Mouse (Mus musculus) forebrain, embryonic 14.5 days (tissue): ENCODE measurements at regions not wholly inside any gene's neighbourhood (a gene's known extent, or its start where the extent isn't known, plus 50 kb on each side); places are given as distances from the start of the nearest gene placed in this dataset.

Experiments
- ATAC-seq: fragments of 200-750 bp; cut with Nextera tagmentation; 2 replicates; pipeline ENCODE4 v1.8.0; 2017; ENCODE audit warnings: mild to moderate bottlenecking, moderate library complexity
- DNase-seq: peaks from one replicate; pipeline ENCODE4 v3.0.0-alpha.2; 2015; ENCODE audit warnings: low spot score
- H3K27ac ChIP-seq: fragments of 300-500 bp; sonication (generic); 2 replicates; pipeline ENCODE4 v1.5.1; 2014; ENCODE audit warnings: low read depth, mild to moderate bottlenecking, control low read depth, low read length, moderate library complexity
- H3K27me3 ChIP-seq: fragments of 300-500 bp; sonication (generic); replicated peaks from 2 replicates; pipeline ENCODE4 v1.6.1; 2014; ENCODE audit warnings: low read length, control low read depth, mixed read lengths; ENCODE audit not compliant: control insufficient read depth, insufficient read depth
- H3K36me3 ChIP-seq: fragments of 300-500 bp; sonication (generic); 2 replicates; pipeline ENCODE4 v1.6.1; 2014; ENCODE audit warnings: low read length, control low read depth; ENCODE audit not compliant: control insufficient read depth, insufficient read depth
- H3K4me1 ChIP-seq: fragments of 300-500 bp; sonication (generic); 2 replicates; pipeline ENCODE4 v1.6.1; 2014; ENCODE audit warnings: antibody characterized with exemption, low read length, control low read depth; ENCODE audit not compliant: control insufficient read depth, insufficient read depth
- H3K4me2 ChIP-seq: fragments of 300-500 bp; sonication (generic); 2 replicates; pipeline ENCODE4 v1.6.1; 2014; ENCODE audit warnings: mild to moderate bottlenecking, control low read depth, low read length
- H3K4me3 ChIP-seq: fragments of 300-500 bp; sonication (generic); 2 replicates; pipeline ENCODE4 v1.5.1; 2014; ENCODE audit warnings: low read depth, low read length, control low read depth
- H3K9ac ChIP-seq: fragments of 300-500 bp; sonication (generic); 2 replicates; pipeline ENCODE4 v1.6.1; 2014; ENCODE audit warnings: mild to moderate bottlenecking, low read length, control low read depth, moderate library complexity
- H3K9me3 ChIP-seq: fragments of 300-500 bp; sonication (generic); replicated peaks from 2 replicates; pipeline ENCODE4 v1.6.1; 2016; ENCODE audit warnings: low read length, control low read depth, mixed read lengths; ENCODE audit not compliant: control insufficient read depth
- WGBS: fragments of 180-500 bp; shearing (Covaris S2); extraction: QIAGEN DNeasy Blood & Tissue Kit; methylation state at CpG from one replicate; pipeline ENCODE4 v1.1.7; 2014; 5-methylcytosine and 5-hydroxymethylcytosine counted together

DNA sequence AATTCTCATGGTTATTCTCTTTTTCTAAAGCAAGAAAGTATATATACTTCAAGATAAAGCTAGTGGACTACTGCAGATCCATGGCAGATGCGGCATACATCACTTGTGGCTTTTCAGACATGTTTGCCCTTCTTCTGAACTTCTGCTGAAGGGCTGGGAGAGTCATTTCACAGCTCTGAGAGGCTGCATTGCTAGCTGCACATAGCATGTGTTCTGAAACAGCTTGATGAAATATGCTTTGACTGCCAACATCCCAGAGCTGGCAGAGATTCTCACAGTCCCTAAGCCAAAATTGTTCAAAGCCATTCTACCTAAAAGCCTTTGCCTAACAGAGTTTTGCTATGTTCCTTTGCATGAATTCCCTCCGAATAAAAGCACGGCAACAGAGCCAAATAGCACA lies 177.9 kb downstream of the Gm9733 start:
- DNase-seq (peak; percentile 82), ATAC-seq (peak; percentile 79; the same call in 1 of the 2 replicates)
- 78% methylated on average over 3 of the region's 3 CpGs for WGBS
- H3K9me3 ChIP-seq, result no peaks in the 10 kb centered on the region
- no peak overlapping the region for H3K4me2 ChIP-seq
- H3K4me3 ChIP-seq, result no peak overlapping the region
- no peak overlapping the region for H3K27ac ChIP-seq
- H3K4me1 ChIP-seq, result no peaks in the 10 kb centered on the region
- H3K36me3 ChIP-seq, result no peaks in the 10 kb centered on the region
- H3K27me3 ChIP-seq, result no peaks in the 10 kb centered on the region
- no peak overlapping the region for H3K9ac ChIP-seq

DNA sequence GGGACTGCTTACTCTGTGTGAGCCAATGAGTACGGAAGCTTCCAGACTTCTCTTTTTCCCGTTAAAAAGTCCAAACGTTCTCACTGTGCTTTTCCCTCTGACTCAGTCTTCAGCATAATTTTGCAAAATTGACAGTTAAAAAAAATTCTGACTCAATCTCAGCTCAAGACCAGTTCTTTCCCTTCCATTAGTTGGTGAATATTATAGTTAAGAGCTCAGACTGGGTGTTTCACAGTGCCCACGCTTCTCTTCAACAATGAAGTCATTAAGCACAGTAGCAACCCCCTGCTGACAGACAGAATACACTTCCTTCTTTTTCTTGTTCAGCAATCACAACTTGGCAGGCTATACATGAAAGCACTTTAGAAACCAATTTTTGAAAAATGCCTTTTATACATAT lies 175.4 kb downstream of the Gm9733 start:
- Histone ChIP-seq H3K4me1 (no peaks in the 10 kb centered on the region), H3K4me2 (no peak overlapping the region), H3K9ac (no peak overlapping the region), H3K9me3 (no peaks in the 10 kb centered on the region), H3K27me3 (no peaks in the 10 kb centered on the region), H3K4me3 (no peak overlapping the region), H3K36me3 (no peaks in the 10 kb centered on the region), H3K27ac (no peak overlapping the region)
- peak; percentile 46 for DNase-seq
- 58% methylated on average over 4 of the region's 4 CpGs for WGBS
- ATAC-seq, result no peak

DNA sequence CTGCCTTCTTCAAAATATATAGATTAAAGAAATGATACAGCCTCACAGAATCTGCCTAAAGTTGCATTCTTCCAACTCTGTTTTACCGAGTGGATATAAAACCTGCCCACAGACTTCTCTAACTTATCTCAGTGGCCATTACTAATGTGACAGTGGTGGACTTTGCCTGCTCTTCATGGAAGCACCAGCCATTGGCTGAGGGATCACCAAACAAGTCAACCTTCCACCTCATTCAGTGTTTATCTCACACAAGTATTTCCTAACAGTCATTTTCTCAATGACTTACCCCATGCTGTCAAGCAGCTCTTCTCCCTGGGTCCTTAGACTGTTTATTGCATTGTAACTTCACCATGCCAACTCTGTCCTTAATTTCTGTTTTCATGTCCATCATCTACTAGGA lies 174.3 kb downstream of the Gm9733 start:
- Histone ChIP-seq H3K27me3 (no peaks in the 10 kb centered on the region), H3K4me3 (no peak overlapping the region), H3K36me3 (no peaks in the 10 kb centered on the region), H3K4me2 (no peak overlapping the region), H3K9me3 (no peaks in the 10 kb centered on the region), H3K9ac (no peak overlapping the region), H3K4me1 (no peaks in the 10 kb centered on the region), H3K27ac (no peak overlapping the region)
- no peak for DNase-seq
- WGBS, result 91% methylated on average over 1 of the region's 1 CpGs
- no peak for ATAC-seq

DNA sequence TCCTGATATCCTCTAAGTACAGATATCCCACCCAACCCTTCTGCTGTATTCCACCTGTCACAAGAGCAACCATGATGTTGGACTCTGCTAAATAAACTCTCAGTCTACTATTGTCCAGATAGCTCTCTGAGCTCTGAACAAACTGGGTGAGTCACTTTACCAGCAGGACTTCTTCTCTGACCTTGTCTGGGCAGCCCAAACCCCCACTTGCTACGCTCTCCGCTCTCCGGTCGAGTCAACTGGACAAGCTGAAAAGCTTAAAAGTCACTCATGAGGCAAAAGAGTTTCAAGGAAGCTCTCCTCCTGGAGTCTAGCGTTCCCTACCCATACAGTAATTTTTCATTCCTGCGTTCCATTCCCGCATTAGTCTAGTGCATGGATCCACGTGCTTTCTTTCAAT lies 173.2 kb downstream of the Gm9733 start:
- DNase-seq (no peak), ATAC-seq (no peak)
- H3K4me2 ChIP-seq, result no peak overlapping the region
- WGBS, result 89% methylated on average over 8 of the region's 8 CpGs
- H3K9me3 ChIP-seq, result no peaks in the 10 kb centered on the region
- H3K27ac ChIP-seq, result no peak overlapping the region
- no peak overlapping the region for H3K9ac ChIP-seq
- no peaks in the 10 kb centered on the region for H3K4me1 ChIP-seq
- no peaks in the 10 kb centered on the region for H3K36me3 ChIP-seq
- H3K27me3 ChIP-seq, result no peaks in the 10 kb centered on the region
- no peak overlapping the region for H3K4me3 ChIP-seq

DNA sequence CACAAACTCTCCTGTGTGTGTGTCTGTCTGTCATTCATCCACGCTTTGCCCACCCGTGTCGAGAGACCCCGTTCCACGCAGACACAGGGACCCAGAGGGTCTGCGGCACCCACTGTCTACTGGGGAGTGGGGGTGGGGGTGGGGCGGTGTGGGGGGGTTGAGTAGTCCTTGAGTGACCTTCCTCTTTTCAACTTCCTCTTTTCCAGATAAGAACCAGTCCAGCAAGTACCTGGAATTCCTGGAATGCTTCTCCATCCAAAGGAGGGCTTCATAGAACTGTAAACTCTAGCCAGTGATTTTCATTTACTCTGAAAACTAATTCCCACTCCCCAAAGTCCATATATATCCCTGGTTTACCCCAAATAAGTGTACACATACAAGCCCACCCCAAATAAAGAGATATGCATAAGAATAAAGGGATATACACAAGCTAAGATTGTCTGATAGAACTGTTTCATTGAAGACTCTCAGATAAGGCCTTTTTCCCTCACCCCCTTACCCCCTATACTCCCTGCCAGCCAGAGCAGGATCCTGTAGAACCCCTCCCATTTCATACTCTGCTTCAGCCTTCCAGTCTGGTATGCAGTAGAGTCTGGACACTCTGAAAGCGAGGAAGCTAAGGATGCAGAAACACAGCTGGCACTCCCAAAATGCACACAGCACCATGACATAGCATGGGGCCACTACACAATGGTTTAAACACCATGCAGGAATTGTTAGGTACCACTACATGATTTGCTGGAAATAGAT lies 172.0 kb downstream of the Gm9733 start:
- Histone ChIP-seq H3K9me3 (no peaks in the 10 kb centered on the region), H3K4me3 (no peak overlapping the region), H3K27me3 (no peaks in the 10 kb centered on the region), H3K4me2 (no peak overlapping the region), H3K36me3 (no peaks in the 10 kb centered on the region), H3K27ac (no peak overlapping the region), H3K4me1 (no peaks in the 10 kb centered on the region), H3K9ac (no peak overlapping the region)
- no peak for DNase-seq
- no peak for ATAC-seq
- 88% methylated on average over 7 of the region's 8 CpGs for WGBS

DNA sequence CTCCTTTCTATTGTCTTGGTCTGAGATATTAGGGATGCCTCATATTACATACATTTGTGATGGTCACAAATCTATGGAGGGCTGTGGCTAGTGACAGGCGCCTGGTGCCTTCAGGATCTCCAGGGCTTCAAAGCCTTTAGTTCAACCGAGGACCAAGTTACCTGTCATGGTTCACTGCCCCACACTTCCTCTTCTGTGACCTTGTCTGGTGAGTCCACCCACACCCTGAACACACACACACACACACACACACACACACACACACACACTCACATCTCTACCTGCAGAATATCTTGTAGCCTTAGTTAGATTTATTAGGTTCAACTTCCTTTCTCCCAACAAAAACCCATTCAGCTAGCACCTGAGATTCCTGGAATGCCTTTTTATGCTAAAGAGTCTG lies 156.3 kb downstream of the Gm9733 start:
- 79% methylated on average over 2 of the region's 2 CpGs for WGBS
- DNase-seq (no peak), ATAC-seq (no peak)
- H3K4me3 ChIP-seq, result no peak overlapping the region
- H3K9me3 ChIP-seq, result no peaks in the 10 kb centered on the region
- no peaks in the 10 kb centered on the region for H3K36me3 ChIP-seq
- H3K4me2 ChIP-seq, result no peak overlapping the region
- H3K27ac ChIP-seq, result no peak overlapping the region
- H3K27me3 ChIP-seq, result no peaks in the 10 kb centered on the region
- no peak overlapping the region for H3K9ac ChIP-seq
- no peaks in the 10 kb centered on the region for H3K4me1 ChIP-seq

DNA sequence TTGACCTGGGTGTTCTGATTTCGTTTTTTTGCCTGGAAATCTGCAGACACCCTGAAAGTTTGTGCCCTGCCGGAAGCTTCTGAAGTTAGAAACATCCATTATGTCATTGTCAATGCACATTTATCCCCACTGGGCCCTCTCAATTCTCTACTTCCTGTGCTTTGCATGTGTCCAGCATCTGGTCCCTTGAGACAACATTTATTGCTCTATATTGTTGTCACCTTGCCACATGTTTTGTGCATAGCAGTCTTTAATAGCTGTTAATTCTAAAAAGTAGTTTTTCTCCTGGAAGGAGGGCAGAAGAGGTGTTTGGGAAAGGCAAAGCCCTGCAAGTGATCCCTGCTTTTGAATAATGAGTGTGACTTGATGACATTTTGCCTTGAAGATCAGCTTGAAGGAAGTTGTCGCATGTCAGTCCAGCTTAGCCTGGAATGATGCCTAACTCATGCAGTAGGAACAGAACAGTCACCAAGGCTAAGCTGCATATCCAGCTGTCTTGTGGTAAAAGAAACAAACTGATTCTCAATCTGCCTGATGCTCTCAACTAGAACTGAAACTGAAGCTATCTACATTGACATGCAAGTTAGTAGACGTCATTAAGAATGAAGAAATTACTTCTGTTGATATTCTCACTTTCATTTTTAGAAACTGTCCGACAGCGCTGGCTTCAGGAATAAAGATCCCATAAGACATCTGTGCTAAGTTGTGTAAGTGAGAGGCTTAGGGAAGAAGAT lies 152.9 kb downstream of the Gm9733 start:
- H3K27me3 ChIP-seq, result no peaks in the 10 kb centered on the region
- WGBS, result 85% methylated on average over 6 of the region's 6 CpGs
- H3K4me2 ChIP-seq, result no peak overlapping the region
- DNase-seq, result no peak
- no peaks in the 10 kb centered on the region for H3K4me1 ChIP-seq
- H3K27ac ChIP-seq, result no peak overlapping the region
- no peak overlapping the region for H3K4me3 ChIP-seq
- no peaks in the 10 kb centered on the region for H3K9me3 ChIP-seq
- ATAC-seq, result no peak
- no peak overlapping the region for H3K9ac ChIP-seq
- no peaks in the 10 kb centered on the region for H3K36me3 ChIP-seq

DNA sequence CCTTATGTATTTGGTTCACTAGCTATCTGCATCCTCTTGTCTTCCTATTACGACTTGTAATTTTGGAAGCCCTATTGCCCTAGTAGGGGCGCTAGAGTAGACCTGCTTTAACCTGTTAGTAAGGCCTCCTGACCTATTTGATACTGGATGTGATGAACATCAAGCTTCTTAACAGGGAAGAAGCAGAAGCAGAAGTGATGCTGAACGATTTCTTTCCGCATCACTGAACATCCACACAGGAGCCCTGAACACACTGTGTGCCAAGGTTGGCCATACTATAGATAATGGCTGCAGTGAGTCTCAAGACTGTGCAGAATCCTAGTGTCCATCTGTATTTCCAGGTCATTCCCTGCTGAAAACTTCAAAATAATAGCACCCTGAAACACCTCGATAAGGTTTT lies 151.0 kb downstream of the Gm9733 start:
- no peak overlapping the region for H3K4me3 ChIP-seq
- no peaks in the 10 kb centered on the region for H3K36me3 ChIP-seq
- no peak overlapping the region for H3K9ac ChIP-seq
- no peaks in the 10 kb centered on the region for H3K4me1 ChIP-seq
- no peaks in the 10 kb centered on the region for H3K9me3 ChIP-seq
- H3K27me3 ChIP-seq, result no peaks in the 10 kb centered on the region
- no peak for DNase-seq
- WGBS, result 93% methylated on average over 5 of the region's 5 CpGs
- H3K4me2 ChIP-seq, result no peak overlapping the region
- H3K27ac ChIP-seq, result no peak overlapping the region
- no peak for ATAC-seq

DNA sequence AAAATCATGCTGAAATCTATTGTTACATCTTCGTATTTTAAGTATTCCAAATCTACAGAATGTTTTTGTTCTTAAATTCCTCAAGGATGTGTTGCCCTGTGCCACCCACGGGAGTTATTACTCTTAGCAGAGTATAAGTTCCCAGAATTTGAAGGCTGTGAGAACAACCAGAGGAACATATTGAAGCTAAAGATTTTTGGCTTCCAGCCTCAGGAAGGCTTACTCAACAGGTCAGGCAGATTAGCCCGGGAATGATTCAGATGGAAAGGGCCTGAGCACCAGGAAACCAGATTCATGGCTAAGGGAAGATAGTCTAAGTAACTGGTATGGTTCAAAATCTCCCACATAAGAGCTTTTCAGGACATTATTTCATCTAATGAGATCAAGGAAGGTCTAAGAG lies 145.4 kb downstream of the Gm9733 start:
- H3K4me2 ChIP-seq, result no peak overlapping the region
- WGBS, result 87% methylated on average over 3 of the region's 3 CpGs

More for the DNA sequence above, 145.4 kb downstream of the Gm9733 start:
- Histone ChIP-seq H3K36me3 (no peaks in the 10 kb centered on the region), H3K4me3 (no peak overlapping the region), H3K27me3 (no peaks in the 10 kb centered on the region), H3K9ac (no peak overlapping the region), H3K27ac (no peak overlapping the region), H3K9me3 (no peaks in the 10 kb centered on the region), H3K4me1 (no peaks in the 10 kb centered on the region)
- no peak for DNase-seq
- ATAC-seq, result no peak
